39 mouse cellular contexts compared by ENCODE assay signal in genomic region chr7:103903187-103903586, GRCm38 (mm10). TPM values are rescaled to one million over a fixed set of nuclear protein-coding genes. Genes with fewer than 3 reads are reported as not detected.
"Had no signal": no experiment of that assay in that cellular context is flagged by ENCODE, and none has a peak within 500 bp of the region (broad histone marks: within the 10 kb centered on the region; RNA-seq: fewer than 3 reads in every experiment).

Gene Olfr65, plus strand, starts transcription at chr7:103903487.

- H3K27ac ChIP-seq: embryonic facial prominence, embryonic 10.5 days; embryonic facial prominence, embryonic 12.5 days; embryonic facial prominence, embryonic 13.5 days; embryonic facial prominence, embryonic 15.5 days; forebrain, embryonic 10.5 days; forebrain, embryonic 12.5 days; forebrain, embryonic 13.5 days; forebrain, embryonic 15.5 days; gastrocnemius, adult 2 months; heart, embryonic 10.5 days had no signal

- H3K27me3 ChIP-seq: embryonic facial prominence, embryonic 12.5 days; embryonic facial prominence, embryonic 13.5 days; embryonic facial prominence, embryonic 15.5 days; forebrain, embryonic 12.5 days; forebrain, embryonic 13.5 days; forebrain, embryonic 15.5 days had no signal

- H3K4me1 ChIP-seq: embryonic facial prominence, embryonic 10.5 days; embryonic facial prominence, embryonic 12.5 days; embryonic facial prominence, embryonic 13.5 days; embryonic facial prominence, embryonic 15.5 days; forebrain, embryonic 10.5 days; forebrain, embryonic 12.5 days; forebrain, embryonic 13.5 days; forebrain, embryonic 15.5 days; heart, embryonic 10.5 days; heart, embryonic 12.5 days had no signal

- H3K9ac ChIP-seq: embryonic facial prominence, embryonic 12.5 days; embryonic facial prominence, embryonic 13.5 days; embryonic facial prominence, embryonic 15.5 days; forebrain, embryonic 12.5 days; forebrain, embryonic 13.5 days; forebrain, embryonic 15.5 days; heart, embryonic 12.5 days had no signal

- ATAC-seq: forebrain, embryonic 13.5 days; forebrain, embryonic 14.5 days; forebrain, embryonic 15.5 days; forebrain, embryonic 16.5 days had no signal

- H3K4me3 ChIP-seq: embryonic facial prominence, embryonic 10.5 days; embryonic facial prominence, embryonic 12.5 days; embryonic facial prominence, embryonic 13.5 days; embryonic facial prominence, embryonic 15.5 days; erythroblast, embryonic 14.5 days; forebrain, embryonic 10.5 days; forebrain, embryonic 12.5 days; forebrain, embryonic 13.5 days; forebrain, embryonic 15.5 days; gastrocnemius, adult 2 months; heart, embryonic 10.5 days; heart, embryonic 12.5 days had no signal

- DNase-seq: cerebellum, adult 8-10 months; cerebellum, adult 9-10 months; cerebellum, adult 9-11 months; cerebellum, postnatal 10 days; cerebellum, postnatal 14 days; cerebellum, postnatal 25 days; cerebellum, postnatal 36 days; embryo, embryonic 11 days; gastrocnemius, adult 2 months; gastrocnemius, postnatal 10 days; gastrocnemius, postnatal 14 days; gastrocnemius, postnatal 25 days; gastrocnemius, postnatal 36 days; heart, adult 11 months had no signal

- H3K9me3 ChIP-seq: embryonic facial prominence, embryonic 10.5 days; embryonic facial prominence, embryonic 12.5 days; embryonic facial prominence, embryonic 13.5 days; embryonic facial prominence, embryonic 15.5 days; forebrain, embryonic 10.5 days; forebrain, embryonic 12.5 days; forebrain, embryonic 13.5 days; forebrain, embryonic 15.5 days; heart, embryonic 10.5 days; heart, embryonic 12.5 days had no signal

- H3K4me2 ChIP-seq: embryonic facial prominence, embryonic 12.5 days; embryonic facial prominence, embryonic 13.5 days; embryonic facial prominence, embryonic 15.5 days; forebrain, embryonic 12.5 days; forebrain, embryonic 13.5 days; forebrain, embryonic 15.5 days; heart, embryonic 11.5 days; heart, embryonic 12.5 days had no signal

- H3K36me3 ChIP-seq: embryonic facial prominence, embryonic 10.5 days; embryonic facial prominence, embryonic 12.5 days; embryonic facial prominence, embryonic 13.5 days; embryonic facial prominence, embryonic 15.5 days; forebrain, embryonic 10.5 days; forebrain, embryonic 12.5 days; forebrain, embryonic 15.5 days; heart, embryonic 10.5 days; heart, embryonic 12.5 days had no signal

RNA-seq across cellular contexts. Expression of gene Olfr65, which starts in this region (rescaled TPM):
- total RNA-seq: common myeloid progenitor, adult 5-6 weeks; gastrocnemius, adult 18-20 months; gastrocnemius, adult 2 months; gastrocnemius, adult 8-10 months; gastrocnemius, postnatal 10 days; gastrocnemius, postnatal 14 days; gastrocnemius, postnatal 25 days; gastrocnemius, postnatal 36 days; gastrocnemius, postnatal 4 days; granulocyte monocyte progenitor cell, adult 5-6 weeks; heart, adult 18-20 months had no signal
- polyA plus RNA-seq: cortical plate, adult 2 months; embryonic facial prominence, embryonic 10.5 days; embryonic facial prominence, embryonic 11.5 days; embryonic facial prominence, embryonic 12.5 days; embryonic facial prominence, embryonic 13.5 days; erythroblast, embryonic 14.5 days; forebrain, embryonic 10.5 days; forebrain, embryonic 11.5 days; forebrain, embryonic 12.5 days; forebrain, embryonic 13.5 days; forebrain, embryonic 14.5 days; forebrain, embryonic 15.5 days; forebrain, embryonic 16.5 days; frontal cortex, adult 2 months; gonadal fat pad, adult 2 months; heart, embryonic 10.5 days; heart, embryonic 11.5 days; heart, embryonic 12.5 days had no signal
